Mouse (Mus musculus) erythroblast, embryonic 14.5 days (primary cell): Measurements from ENCODE around the gene Rgs6. TPM values are rescaled to one million over a fixed set of nuclear protein-coding genes. Genes with fewer than 3 reads are reported as not detected.
A peak's percentile ranks its signal among the peaks of the same experiment; 100 is the strongest.

Experiments
- H3K27me3 ChIP-seq: 2 replicates; pipeline ENCODE4 v1.6.1; 2012; ENCODE audit warnings: inconsistent platforms; ENCODE audit not compliant: control insufficient read depth
- H3K36me3 ChIP-seq: 2 replicates; pipeline ENCODE4 v1.6.1; 2012; ENCODE audit warnings: mild to moderate bottlenecking, inconsistent platforms; ENCODE audit not compliant: control insufficient read depth
- H3K4me1 ChIP-seq: 2 replicates; pipeline ENCODE4 v1.6.1; 2012; ENCODE audit warnings: inconsistent platforms; ENCODE audit not compliant: control insufficient read depth
- H3K4me3 ChIP-seq: replicated peaks from 2 replicates; pipeline ENCODE3; 2012; ENCODE audit warnings: moderate library complexity, mild to moderate bottlenecking, inconsistent platforms
- H3K9me3 ChIP-seq: 2 replicates; pipeline ENCODE4 v1.6.1; 2012; ENCODE audit warnings: low read length, inconsistent platforms, mixed read lengths; ENCODE audit not compliant: control insufficient read depth
- GATA1 ChIP-seq: IDR thresholded peaks from 2 replicates; pipeline ENCODE4 v1.6.1; 2012; ENCODE audit warnings: low read length, inconsistent platforms, mixed read lengths
- TAL1 ChIP-seq: IDR thresholded peaks from 3 replicates; pipeline ENCODE4 v1.6.1; 2012; ENCODE audit warnings: low read length, inconsistent platforms, mixed read lengths
- polyA plus RNA-seq: library from polyadenylated mRNA; stranded (reverse); fragments of >175 nt; gene quantifications from 2 replicates; pipeline ENCODE4 v1.2.3, GENCODE M21; 2012

Rgs6 gene
- polyA plus RNA-seq, 1 experiment: not detected

DNA sequence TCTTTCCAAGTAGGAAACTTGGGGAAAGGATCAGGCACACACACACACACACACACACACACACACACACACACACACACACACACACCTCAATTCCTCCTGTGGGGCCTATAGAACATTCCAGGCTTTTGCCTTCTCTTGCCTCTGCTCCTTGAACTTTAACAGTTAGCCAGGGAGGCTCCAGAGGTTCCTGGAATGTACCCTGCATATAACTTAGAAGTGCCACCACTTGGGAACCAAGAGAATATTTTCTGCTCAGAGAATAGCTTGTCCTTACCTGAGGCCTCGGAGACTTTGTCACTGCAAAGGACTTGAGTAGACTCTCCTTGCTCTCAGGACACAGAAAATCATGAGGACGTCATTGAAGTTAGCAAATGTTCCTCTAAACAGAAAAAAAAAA, 548.4 kb downstream of the Rgs6 start:
- H3K36me3 ChIP-seq: no peaks in the 10 kb centered on the region
- H3K4me1 ChIP-seq: peaks cover 17% of the 10 kb centered on the region
- no peak for TF ChIP-seq TAL1
- no peak for TF ChIP-seq GATA1
- H3K9me3 ChIP-seq: no peaks in the 10 kb centered on the region
- no peak overlapping the region for H3K4me3 ChIP-seq
- peaks cover 8% of the 10 kb centered on the region for H3K27me3 ChIP-seq

DNA sequence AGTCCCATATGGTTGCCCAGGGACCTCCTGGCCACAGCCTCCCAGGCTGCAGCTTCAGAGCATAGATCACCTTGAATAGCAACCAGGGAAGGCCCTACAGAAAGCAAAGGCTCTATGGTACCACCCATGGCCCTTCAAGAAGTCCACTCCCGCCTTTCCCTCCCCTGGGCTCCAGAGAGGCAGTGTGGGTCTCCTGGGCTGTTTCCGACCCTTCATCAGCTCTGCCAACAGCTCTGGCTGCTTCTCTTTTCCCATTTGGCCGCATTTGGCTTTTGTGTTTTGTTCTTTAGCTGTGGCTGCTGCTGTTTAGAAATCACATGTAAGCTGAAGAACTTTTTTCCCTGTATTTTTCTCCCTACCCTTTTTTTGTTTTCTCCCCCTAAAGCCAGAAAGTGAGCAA, 548.9 kb downstream of the Rgs6 start:
- TF ChIP-seq TAL1 (no peak), GATA1 (no peak)
- Histone ChIP-seq H3K36me3 (no peaks in the 10 kb centered on the region), H3K9me3 (no peaks in the 10 kb centered on the region), H3K4me1 (peaks cover 22% of the 10 kb centered on the region), H3K27me3 (peaks cover 8% of the 10 kb centered on the region), H3K4me3 (no peak overlapping the region)

DNA sequence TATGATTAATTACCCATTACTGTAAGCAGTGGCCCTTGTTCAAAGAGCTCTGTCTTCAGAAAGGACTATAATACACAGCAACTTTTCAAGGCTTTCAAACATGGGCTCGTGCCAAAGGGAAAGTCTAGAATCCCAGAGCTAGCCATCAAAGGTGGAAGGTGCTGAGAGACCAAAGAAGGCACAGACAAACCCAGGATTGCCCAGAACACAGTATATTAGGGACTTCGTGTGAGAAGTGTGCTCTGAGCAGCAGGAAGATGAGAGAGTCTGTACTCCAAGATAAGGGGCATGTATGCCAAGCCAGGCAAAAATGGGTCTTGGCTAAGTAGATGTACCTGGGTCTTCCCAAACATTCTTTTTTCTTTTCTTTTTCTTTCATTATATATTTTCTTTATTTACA, 553.1 kb downstream of the Rgs6 start:
- Histone ChIP-seq H3K9me3 (no peaks in the 10 kb centered on the region), H3K4me1 (peaks cover 45% of the 10 kb centered on the region), H3K27me3 (peaks cover 6% of the 10 kb centered on the region), H3K36me3 (no peaks in the 10 kb centered on the region), H3K4me3 (no peak overlapping the region)
- TF ChIP-seq GATA1 (no peak), TAL1 (no peak; the same call in 2 of the 3 replicates)

DNA sequence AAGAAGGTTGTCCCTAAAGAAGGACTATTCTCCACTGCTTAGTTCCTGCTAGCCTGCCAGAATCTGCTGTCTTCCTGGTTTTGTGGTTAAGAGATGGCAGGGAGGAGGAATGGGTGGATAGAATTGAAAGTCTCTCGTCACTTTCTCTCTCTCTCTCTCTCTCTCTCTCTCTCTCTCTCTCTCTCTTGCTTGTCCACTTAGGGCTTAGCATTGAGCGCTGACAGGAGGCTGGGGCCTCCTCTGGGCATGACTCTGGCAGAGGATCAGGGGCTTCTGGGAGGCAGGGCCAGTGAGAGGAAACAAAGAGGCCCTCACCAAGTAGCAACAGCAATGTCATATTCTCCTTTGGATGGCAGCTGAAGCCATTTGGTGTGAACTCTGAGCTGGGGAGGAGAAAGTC, 554.4 kb downstream of the Rgs6 start:
- Histone ChIP-seq H3K9me3 (no peaks in the 10 kb centered on the region), H3K27me3 (peaks cover 11% of the 10 kb centered on the region), H3K36me3 (no peaks in the 10 kb centered on the region), H3K4me3 (no peak overlapping the region), H3K4me1 (peaks cover 45% of the 10 kb centered on the region)
- TF ChIP-seq GATA1: no peak

DNA sequence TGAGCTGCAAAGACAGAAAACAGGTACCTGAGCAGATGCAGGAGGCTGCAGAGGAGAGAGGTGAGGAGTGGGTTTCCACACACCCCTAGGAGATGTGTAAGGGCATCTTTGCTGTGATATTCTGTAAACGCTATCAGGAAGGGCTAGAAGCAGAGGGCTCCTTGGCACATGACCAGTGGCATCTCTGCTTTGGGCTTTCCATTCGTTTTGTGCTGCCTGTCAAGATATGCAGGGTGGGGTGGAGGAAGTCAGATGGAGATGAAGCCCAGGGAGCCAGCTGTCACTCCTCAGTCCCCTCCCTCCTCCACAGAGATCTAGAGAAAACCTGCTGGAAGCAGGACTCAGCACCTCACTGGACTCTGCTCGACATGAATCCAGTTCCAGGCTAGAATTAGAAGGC, 555.0 kb downstream of the Rgs6 start:
- Histone ChIP-seq H3K4me3 (peak overlapping the region; percentile 2), H3K4me1 (peaks cover 45% of the 10 kb centered on the region), H3K27me3 (peaks cover 12% of the 10 kb centered on the region), H3K9me3 (no peaks in the 10 kb centered on the region), H3K36me3 (no peaks in the 10 kb centered on the region)
- no peak for TF ChIP-seq GATA1
- no peak for TF ChIP-seq TAL1

DNA sequence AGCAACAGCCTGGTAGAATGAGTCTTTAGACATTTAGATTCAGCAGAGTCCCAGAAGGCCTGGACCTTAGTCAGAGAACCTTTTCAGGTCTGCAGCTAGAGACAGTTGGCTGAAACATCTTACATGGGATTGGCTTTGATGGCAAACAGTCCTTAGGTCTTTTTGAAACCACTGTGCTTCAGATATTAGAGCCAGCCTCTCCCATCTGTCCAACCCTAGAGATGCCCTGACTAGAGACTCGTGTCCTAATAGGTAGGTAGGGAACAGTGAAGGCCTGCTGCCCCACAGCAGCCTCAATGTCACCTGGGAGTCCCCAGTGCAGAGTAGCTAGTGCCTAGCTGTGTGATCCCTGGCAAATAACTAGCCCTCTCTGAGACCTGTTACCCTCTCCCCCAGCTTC, 555.5 kb downstream of the Rgs6 start:
- Histone ChIP-seq H3K4me3 (no peak overlapping the region), H3K9me3 (no peaks in the 10 kb centered on the region), H3K27me3 (peaks cover 13% of the 10 kb centered on the region), H3K4me1 (peaks cover 45% of the 10 kb centered on the region), H3K36me3 (no peaks in the 10 kb centered on the region)
- TF ChIP-seq GATA1: no peak
- no peak for TF ChIP-seq TAL1

DNA sequence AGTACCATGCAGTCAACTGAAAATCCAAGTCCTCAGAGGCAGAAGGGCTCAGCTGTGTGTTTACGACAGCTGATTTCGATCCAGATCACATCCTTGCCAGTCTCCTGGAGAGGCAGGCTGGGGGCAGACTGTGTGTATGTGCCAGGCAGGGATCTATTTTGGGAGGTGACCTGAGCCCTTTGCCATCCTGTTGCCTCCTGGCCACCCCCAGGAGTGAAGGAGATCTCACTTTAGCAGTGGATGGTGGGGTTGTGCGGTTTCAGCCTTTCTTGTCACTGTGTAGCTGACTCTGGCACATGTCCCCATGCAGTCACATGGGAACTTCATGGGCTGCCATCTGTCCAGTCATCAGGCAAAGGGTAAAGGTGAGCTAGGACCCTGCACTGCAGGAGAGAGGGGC, 557.0 kb downstream of the Rgs6 start:
- H3K36me3 ChIP-seq: no peaks in the 10 kb centered on the region
- H3K9me3 ChIP-seq: no peaks in the 10 kb centered on the region
- H3K27me3 ChIP-seq: peaks cover 18% of the 10 kb centered on the region
- TF ChIP-seq GATA1 (no peak), TAL1 (no peak)
- H3K4me1 ChIP-seq: peaks cover 42% of the 10 kb centered on the region
- no peak overlapping the region for H3K4me3 ChIP-seq

DNA sequence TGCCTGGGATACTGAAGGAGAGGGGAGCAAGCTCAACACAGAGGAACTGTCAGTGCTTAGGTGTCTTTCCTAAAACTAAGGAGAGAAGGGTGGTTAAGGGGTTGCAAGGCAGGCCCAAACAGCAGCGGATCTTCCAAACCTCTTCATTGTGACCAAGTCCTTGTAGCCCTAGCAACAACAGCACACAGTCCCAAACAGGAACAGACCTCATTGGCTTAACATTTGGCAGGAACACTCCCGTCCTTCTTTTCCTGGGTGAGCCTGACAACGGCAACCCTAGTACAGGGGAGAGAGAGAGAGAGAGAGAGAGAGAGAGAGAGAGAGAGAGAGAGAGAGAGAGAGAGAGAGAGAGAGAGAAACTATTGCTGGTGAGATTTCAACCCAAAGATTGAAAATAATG, 557.8 kb downstream of the Rgs6 start:
- Histone ChIP-seq H3K4me3 (no peak overlapping the region), H3K9me3 (no peaks in the 10 kb centered on the region), H3K36me3 (no peaks in the 10 kb centered on the region), H3K4me1 (peaks cover 34% of the 10 kb centered on the region), H3K27me3 (peaks cover 23% of the 10 kb centered on the region)
- TF ChIP-seq GATA1: no peak
- TF ChIP-seq TAL1: no peak

DNA sequence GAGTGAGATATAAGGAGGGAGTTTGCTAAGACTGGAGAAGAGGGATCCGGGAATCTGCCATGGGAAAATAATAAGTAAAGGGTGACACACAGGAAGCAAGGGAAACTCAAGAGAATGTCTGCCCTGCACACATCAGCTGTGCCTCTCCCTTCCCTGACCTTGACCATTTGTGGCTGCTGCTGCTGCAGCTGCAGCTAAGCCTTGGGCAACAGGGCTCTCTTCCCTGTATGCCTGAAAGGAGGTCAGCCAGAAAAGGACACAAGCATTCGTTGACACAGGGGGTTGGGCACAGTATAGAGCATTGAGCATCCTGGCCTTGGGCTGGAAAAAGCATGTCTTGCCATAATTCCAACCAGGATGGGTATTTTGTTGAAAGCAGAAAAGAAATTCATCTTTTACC, 558.8 kb downstream of the Rgs6 start:
- Histone ChIP-seq H3K27me3 (peaks cover 33% of the 10 kb centered on the region), H3K4me3 (no peak overlapping the region), H3K9me3 (no peaks in the 10 kb centered on the region), H3K36me3 (no peaks in the 10 kb centered on the region), H3K4me1 (peaks cover 24% of the 10 kb centered on the region)
- TF ChIP-seq GATA1 (no peak), TAL1 (no peak)

DNA sequence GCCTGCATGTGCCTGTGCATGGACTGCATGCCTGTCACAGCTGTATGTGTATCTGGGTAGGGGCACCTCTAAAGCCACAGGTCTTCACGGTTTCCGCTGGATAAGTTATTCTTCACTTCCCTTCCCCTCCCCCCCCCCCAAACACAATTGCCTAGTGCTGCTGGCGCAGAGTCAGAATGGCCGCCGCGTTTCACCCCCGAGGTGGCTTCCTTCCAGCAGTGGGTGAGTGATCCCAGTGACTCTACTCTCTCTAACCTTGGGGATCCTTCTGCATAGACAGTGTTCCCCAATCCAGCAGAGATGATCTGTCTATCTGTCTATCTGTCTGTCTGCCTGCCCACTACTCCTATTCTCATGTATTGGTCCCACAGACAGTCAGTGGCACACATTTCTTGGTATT, 561.9 kb downstream of the Rgs6 start:
- no peak for TF ChIP-seq TAL1
- H3K36me3 ChIP-seq: no peaks in the 10 kb centered on the region
- H3K4me1 ChIP-seq: peaks cover 2% of the 10 kb centered on the region; the same call in 1 of the 2 replicates
- no peaks in the 10 kb centered on the region for H3K9me3 ChIP-seq
- H3K4me3 ChIP-seq: no peak overlapping the region
- peaks cover 45% of the 10 kb centered on the region for H3K27me3 ChIP-seq
